Mouse (Mus musculus) T-helper 17 cell (primary cell): ENCODE measurements around the gene Olfr70.

Source experiments
- in situ Hi-C, 2 experiments: fragments of 300-600 bp; cut with MboI, MseI; formaldehyde crosslinking; loops; 1 replicate in 1 of 2; 2 replicates in 1 of 2; pipeline ENCODE4 v1.15.1; 2025; ENCODE audit warnings: high pct_unique_total_duplicates in 2 of 2

Gene Olfr70

GRCm38 (mm10) chr4:43711821-43712220 is 11.2 kb upstream of the Olfr70 start:
- in situ Hi-C loops = no loop called here

GRCm38 (mm10) chr4:43709869-43710268 is 9.3 kb upstream of the Olfr70 start, which contains the start of gene Olfr71:
TSS of gene Olfr71 (minus strand) at chr4:43710255.
- in situ Hi-C loops = loop anchor here (5.0 kb wide), 1 partner anchor 78 kb away; the partner anchor contains the start of gene Npr2 (in 2 of the 2)

GRCm38 (mm10) chr4:43705991-43706390 is 5.4 kb upstream of the Olfr70 start:
- in situ Hi-C loops = loop anchor here (5.0 kb wide), 1 partner anchor 74 kb away; the partner anchor contains the start of gene Npr2 (in 2 of the 2)

- in situ Hi-C loops = no loop called here
These were observed 3.2 kb upstream of the Olfr70 start for GRCm38 (mm10) chr4:43703851-43704250.

- in situ Hi-C loops = no loop called here
These were observed 2.8 kb upstream of the Olfr70 start for GRCm38 (mm10) chr4:43703439-43703838.

- in situ Hi-C loops = no loop called here
These were observed 4.0 kb downstream of the Olfr70 start for GRCm38 (mm10) chr4:43696561-43696960.

GRCm38 (mm10) chr4:43695249-43695671 is 5.3 kb downstream of the Olfr70 start:
- in situ Hi-C loops = no loop called here

- in situ Hi-C loops = loop anchor here in 1 of 2 experiments (5.0 kb wide), 1 partner anchor 88 kb away; no protein-coding TSS in a partner anchor
These were observed 6.0 kb downstream of the Olfr70 start for GRCm38 (mm10) chr4:43694439-43695248.

- in situ Hi-C loops = loop anchor here in 1 of 2 experiments (5.0 kb wide), 1 partner anchor 88 kb away; no protein-coding TSS in a partner anchor
These were observed 6.8 kb downstream of the Olfr70 start for GRCm38 (mm10) chr4:43693806-43694241.

- in situ Hi-C loops = loop anchor here in 1 of 2 experiments (5.0 kb wide), 1 partner anchor 91 kb away; no protein-coding TSS in a partner anchor
These were observed 9.6 kb downstream of the Olfr70 start for GRCm38 (mm10) chr4:43691026-43691425.

- in situ Hi-C loops = loop anchor here in 1 of 2 experiments (5.0 kb wide), 1 partner anchor 92 kb away; no protein-coding TSS in a partner anchor
These were observed 10.6 kb downstream of the Olfr70 start for GRCm38 (mm10) chr4:43690021-43690420.

GRCm38 (mm10) chr4:43679416-43680043 is 21.1 kb downstream of the Olfr70 start:
- in situ Hi-C loops = no loop called here

- in situ Hi-C loops = no loop called here
These were observed 22.1 kb downstream of the Olfr70 start for GRCm38 (mm10) chr4:43678541-43678940.

- in situ Hi-C loops = no loop called here
These were observed 25.0 kb downstream of the Olfr70 start for GRCm38 (mm10) chr4:43675608-43676007.

GRCm38 (mm10) chr4:43674974-43675373 is 25.6 kb downstream of the Olfr70 start:
- in situ Hi-C loops = no loop called here

- in situ Hi-C loops = no loop called here
These were observed 26.9 kb downstream of the Olfr70 start for GRCm38 (mm10) chr4:43673703-43674102.

GRCm38 (mm10) chr4:43672070-43672469 is 28.5 kb downstream of the Olfr70 start:
- in situ Hi-C loops = no loop called here

- in situ Hi-C loops = no loop called here
These were observed 31.2 kb downstream of the Olfr70 start for GRCm38 (mm10) chr4:43669428-43669794.

GRCm38 (mm10) chr4:43668782-43669427 is 31.7 kb downstream of the Olfr70 start, which contains the start of the genes Tmem8b and Fam221b:
TSS of gene Tmem8b (plus strand) at chr4:43668971.
TSS of gene Fam221b (minus strand) at chr4:43669145.
- in situ Hi-C loops = no loop called here

GRCm38 (mm10) chr4:43666412-43666811 is 34.2 kb downstream of the Olfr70 start:
- in situ Hi-C loops = no loop called here

GRCm38 (mm10) chr4:43657146-43657545 is 43.5 kb downstream of the Olfr70 start:
- in situ Hi-C loops = no loop called here
